Mouse (Mus musculus) intestine, embryonic 16.5 days (tissue): ENCODE measurements around the gene Srxn1. TPM values are rescaled to one million over a fixed set of nuclear protein-coding genes. Genes with fewer than 3 reads are reported as not detected.

Experiments
- ATAC-seq: fragments of 200-750 bp; cut with Nextera tagmentation; 2 replicates; pipeline ENCODE4 v1.8.0; 2017; ENCODE audit warnings: moderate TSS enrichment, moderate library complexity
- H3K27ac ChIP-seq: fragments of 300-500 bp; sonication (generic); 2 replicates; pipeline ENCODE4 v1.5.1; 2014; ENCODE audit warnings: mild to moderate bottlenecking, low read length
- H3K27me3 ChIP-seq: fragments of 300-500 bp; sonication (generic); replicated peaks from 2 replicates; pipeline ENCODE4 v1.6.1; 2014; ENCODE audit warnings: low read length, control low read depth, mixed read lengths; ENCODE audit not compliant: control insufficient read depth, insufficient read depth
- H3K36me3 ChIP-seq: fragments of 300-500 bp; sonication (generic); 2 replicates; pipeline ENCODE4 v1.6.1; 2014; ENCODE audit warnings: low read length, control low read depth; ENCODE audit not compliant: control insufficient read depth, insufficient read depth
- H3K4me1 ChIP-seq: fragments of 300-500 bp; sonication (generic); 2 replicates; pipeline ENCODE4 v1.6.1; 2014; ENCODE audit warnings: low read length, control low read depth, mixed read lengths; ENCODE audit not compliant: control insufficient read depth, insufficient read depth
- H3K4me2 ChIP-seq: fragments of 300-500 bp; sonication (generic); 2 replicates; pipeline ENCODE4 v1.6.1; 2014; ENCODE audit warnings: low read depth, low read length, control low read depth
- H3K4me3 ChIP-seq: fragments of 300-500 bp; sonication (generic); 2 replicates; pipeline ENCODE4 v1.5.1; 2014; ENCODE audit warnings: mild to moderate bottlenecking, low read length
- H3K9ac ChIP-seq: fragments of 300-500 bp; sonication (generic); 2 replicates; pipeline ENCODE4 v1.6.1; 2014; ENCODE audit warnings: low read depth, low read length
- H3K9me3 ChIP-seq: fragments of 300-500 bp; sonication (generic); 2 replicates; pipeline ENCODE4 v1.6.1; 2016; ENCODE audit warnings: low read length, control low read depth; ENCODE audit not compliant: control insufficient read depth
- WGBS: fragments of 180-500 bp; shearing (Covaris S2); extraction: QIAGEN DNeasy Blood & Tissue Kit; methylation state at CpG from one replicate; pipeline ENCODE4 v1.1.7; 2014; 5-methylcytosine and 5-hydroxymethylcytosine counted together
- polyA plus RNA-seq: library from polyadenylated mRNA; unstranded; fragments of >200 nt; fragmentation: Nextera tagmentation; extraction: Ambion mirVana; gene quantifications from 2 replicates; pipeline ENCODE4 v1.2.1, GENCODE M21; 2015

Srxn1 gene
- polyA plus RNA-seq, 1 experiment from 2014 or later: 34.9 TPM

GRCm38 (mm10) chr2:152109386-152109785, 4.1 kb downstream of the Srxn1 start:
- no peak overlapping the region for H3K4me2 ChIP-seq
- peaks cover 17% of the 10 kb centered on the region for H3K4me1 ChIP-seq
- 63% methylated on average over 5 of the region's 5 CpGs for WGBS
- peak overlapping the region; percentile 67 for H3K27ac ChIP-seq
- peaks cover 4% of the 10 kb centered on the region; the same call in 1 of the 2 replicates for H3K36me3 ChIP-seq
- peak; percentile 55 for ATAC-seq
- H3K4me3 ChIP-seq: no peak overlapping the region
- H3K9ac ChIP-seq: no peak overlapping the region
- no peaks in the 10 kb centered on the region for H3K9me3 ChIP-seq
- H3K27me3 ChIP-seq: peaks cover 3% of the 10 kb centered on the region; the same call in 1 of the 2 replicates

- Histone ChIP-seq H3K27me3 (peaks cover 4% of the 10 kb centered on the region; the same call in 1 of the 2 replicates), H3K4me2 (no peak overlapping the region), H3K9me3 (no peaks in the 10 kb centered on the region), H3K27ac (no peak overlapping the region), H3K36me3 (peaks cover 4% of the 10 kb centered on the region; the same call in 1 of the 2 replicates), H3K4me1 (peaks cover 12% of the 10 kb centered on the region), H3K9ac (no peak overlapping the region), H3K4me3 (no peak overlapping the region)
- 74% methylated on average over 2 of the region's 2 CpGs for WGBS
- ATAC-seq: no peak
These were observed 6.0 kb downstream of the Srxn1 start for GRCm38 (mm10) chr2:152111311-152111710.

GRCm38 (mm10) chr2:152111920-152112319, 6.6 kb downstream of the Srxn1 start:
- Histone ChIP-seq H3K4me1 (peaks cover 12% of the 10 kb centered on the region), H3K4me3 (no peak overlapping the region), H3K4me2 (no peak overlapping the region), H3K9ac (no peak overlapping the region), H3K36me3 (peaks cover 4% of the 10 kb centered on the region; the same call in 1 of the 2 replicates), H3K27me3 (peaks cover 4% of the 10 kb centered on the region; the same call in 1 of the 2 replicates), H3K9me3 (no peaks in the 10 kb centered on the region), H3K27ac (no peak overlapping the region)
- 7% methylated on average over 7 of the region's 7 CpGs for WGBS
- peak; percentile 69 for ATAC-seq

GRCm38 (mm10) chr2:152112490-152112889, 7.2 kb downstream of the Srxn1 start:
- no peak overlapping the region for H3K4me3 ChIP-seq
- no peak for ATAC-seq
- peaks cover 4% of the 10 kb centered on the region; the same call in 1 of the 2 replicates for H3K27me3 ChIP-seq
- H3K36me3 ChIP-seq: peaks cover 3% of the 10 kb centered on the region; the same call in 1 of the 2 replicates
- no peak overlapping the region for H3K27ac ChIP-seq
- H3K9ac ChIP-seq: no peak overlapping the region
- H3K4me2 ChIP-seq: no peak overlapping the region
- H3K9me3 ChIP-seq: no peaks in the 10 kb centered on the region
- peaks cover 12% of the 10 kb centered on the region for H3K4me1 ChIP-seq
- WGBS: 84% methylated on average over 5 of the region's 5 CpGs

GRCm38 (mm10) chr2:152112970-152113369, 7.7 kb downstream of the Srxn1 start:
- WGBS: 75% methylated on average over 10 of the region's 10 CpGs
- Histone ChIP-seq H3K9me3 (no peaks in the 10 kb centered on the region), H3K27ac (no peak overlapping the region), H3K4me3 (no peak overlapping the region), H3K4me2 (no peak overlapping the region), H3K27me3 (peaks cover 4% of the 10 kb centered on the region; the same call in 1 of the 2 replicates), H3K36me3 (no peaks in the 10 kb centered on the region), H3K4me1 (peaks cover 12% of the 10 kb centered on the region), H3K9ac (no peak overlapping the region)
- no peak for ATAC-seq

GRCm38 (mm10) chr2:152114057-152114975, 9.0 kb downstream of the Srxn1 start:
- no peaks in the 10 kb centered on the region for H3K36me3 ChIP-seq
- H3K27ac ChIP-seq: no peak overlapping the region
- 17% methylated on average over 34 of the region's 36 CpGs for WGBS
- peak overlapping the region; percentile 43 for H3K4me2 ChIP-seq
- H3K9ac ChIP-seq: peak overlapping the region; percentile 55
- peaks cover 4% of the 10 kb centered on the region; the same call in 1 of the 2 replicates for H3K27me3 ChIP-seq
- peaks cover 9% of the 10 kb centered on the region for H3K4me1 ChIP-seq
- H3K9me3 ChIP-seq: no peaks in the 10 kb centered on the region
- peak overlapping the region; percentile 17; the same call in 1 of the 2 replicates for H3K4me3 ChIP-seq
- peak; percentile 27; the same call in 1 of the 2 replicates for ATAC-seq

- no peak overlapping the region for H3K4me2 ChIP-seq
- 81% methylated on average over 7 of the region's 7 CpGs for WGBS
- H3K4me3 ChIP-seq: no peak overlapping the region
- H3K36me3 ChIP-seq: no peaks in the 10 kb centered on the region
- H3K4me1 ChIP-seq: peaks cover 6% of the 10 kb centered on the region
- no peak overlapping the region for H3K9ac ChIP-seq
- ATAC-seq: no peak
- H3K27ac ChIP-seq: no peak overlapping the region
- H3K27me3 ChIP-seq: peaks cover 4% of the 10 kb centered on the region; the same call in 1 of the 2 replicates
- H3K9me3 ChIP-seq: no peaks in the 10 kb centered on the region
These were observed 12.4 kb downstream of the Srxn1 start for GRCm38 (mm10) chr2:152117694-152118093.

- WGBS: 52% methylated on average over 6 of the region's 6 CpGs
- no peak for ATAC-seq
These were observed 14.0 kb downstream of the Srxn1 start for GRCm38 (mm10) chr2:152119228-152119865.

GRCm38 (mm10) chr2:152122896-152123295, 17.6 kb downstream of the Srxn1 start:
- Histone ChIP-seq H3K27me3 (no peaks in the 10 kb centered on the region), H3K9me3 (no peaks in the 10 kb centered on the region), H3K4me2 (no peak overlapping the region), H3K9ac (no peak overlapping the region), H3K27ac (no peak overlapping the region), H3K4me1 (no peaks in the 10 kb centered on the region), H3K4me3 (no peak overlapping the region), H3K36me3 (no peaks in the 10 kb centered on the region)
- WGBS: 58% methylated on average over 9 of the region's 9 CpGs
- ATAC-seq: no peak

More at GRCm38 (mm10) chr2:152119228-152119865, 14.0 kb downstream of the Srxn1 start:
- H3K9ac ChIP-seq: no peak overlapping the region
- peaks cover 6% of the 10 kb centered on the region for H3K4me1 ChIP-seq
- H3K36me3 ChIP-seq: no peaks in the 10 kb centered on the region
- no peak overlapping the region for H3K27ac ChIP-seq
- H3K27me3 ChIP-seq: peaks cover 2% of the 10 kb centered on the region; the same call in 1 of the 2 replicates
- no peak overlapping the region for H3K4me3 ChIP-seq
- no peak overlapping the region for H3K4me2 ChIP-seq
- no peaks in the 10 kb centered on the region for H3K9me3 ChIP-seq
